Mouse (Mus musculus) ES-E14 (cell line): ENCODE measurements at regions not wholly inside any gene's neighbourhood (a gene's known extent, or its start where the extent isn't known, plus 50 kb on each side); places are given as distances from the start of the nearest gene placed in this dataset.

Experiments
- HCFC1 ChIP-seq: IDR thresholded peaks from 2 replicates; pipeline ENCODE4 v1.6.1; 2012; ENCODE audit warnings: low read length, inconsistent platforms, borderline replicate concordance; ENCODE audit not compliant: insufficient read depth
- ZC3H11A ChIP-seq: IDR thresholded peaks from 2 replicates; pipeline ENCODE4 v1.6.1; 2012; ENCODE audit warnings: low read depth, mild to moderate bottlenecking, inconsistent platforms, low read length, borderline replicate concordance
- ZNF384 ChIP-seq: IDR thresholded peaks from 2 replicates; pipeline ENCODE4 v1.6.1; 2012; ENCODE audit warnings: low read depth, low read length, inconsistent platforms

DNA sequence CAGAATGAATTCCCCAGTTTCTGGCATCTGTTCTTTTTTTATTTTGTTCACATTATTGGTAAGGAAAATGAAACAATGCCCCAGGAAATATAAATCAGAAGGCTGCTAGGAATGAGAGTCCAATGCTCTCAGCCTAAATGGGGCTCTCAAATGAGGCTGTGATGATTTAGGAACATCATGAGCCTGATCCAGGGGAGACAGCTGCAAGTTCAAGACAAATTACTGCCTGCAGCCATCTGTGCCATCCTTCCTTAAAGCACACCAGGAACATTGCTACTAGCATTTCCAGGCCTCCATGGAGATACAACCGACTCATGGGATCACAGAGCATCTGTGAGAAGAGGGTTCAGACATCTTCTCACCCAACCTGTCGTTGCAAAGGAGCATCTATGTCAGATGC lies 219.6 kb downstream of the Cep170 start:
- TF ChIP-seq ZC3H11A, result no peak
- no peak for TF ChIP-seq HCFC1
- TF ChIP-seq ZNF384, result no peak
